In the genomic region with DNA sequence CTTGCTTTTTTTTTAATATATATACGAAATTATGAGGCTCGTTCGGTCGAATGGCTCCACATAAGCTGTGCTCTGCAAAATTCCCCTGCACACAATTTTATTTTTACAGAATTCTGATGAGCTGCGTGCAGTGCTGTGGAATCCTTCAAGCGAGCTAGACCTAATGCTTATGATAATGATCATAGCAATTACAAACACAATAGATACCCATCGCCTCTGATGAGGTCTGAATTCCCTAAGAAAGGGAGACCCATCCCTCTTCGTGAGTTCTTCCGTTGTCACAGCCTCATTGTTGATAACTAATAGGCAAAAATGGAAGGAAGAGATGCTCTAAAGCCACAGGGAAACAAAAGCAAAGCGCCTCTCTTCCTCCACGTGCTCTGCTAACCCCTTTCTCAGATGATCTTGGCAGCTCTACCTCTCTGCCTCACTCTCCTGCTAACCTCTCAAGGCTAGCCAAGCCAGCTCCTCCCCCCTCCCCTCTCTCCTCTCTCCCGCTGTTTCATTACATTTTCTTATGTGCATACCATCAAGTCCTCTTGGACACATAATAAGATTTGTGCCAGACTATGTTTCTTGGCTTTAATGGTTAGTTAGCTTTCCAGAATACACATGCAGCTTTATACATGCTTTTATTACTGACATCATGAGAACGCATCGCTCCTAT, we compare ENCODE assay signal across 8 mouse cellular contexts.
A peak's percentile ranks its signal among the peaks of the same experiment; 100 is the strongest.
DNase-seq lines count a peak whose midpoint lies in the region; ATAC-seq and TF ChIP-seq lines count a peak whose summit lies in the region.
"Had no signal": no experiment of that assay in that cellular context is flagged by ENCODE, and none has a peak within 500 bp of the region (broad histone marks: within the 10 kb centered on the region; RNA-seq: fewer than 3 reads in every experiment).

No protein-coding gene starts in this region.

- no peak for TF ChIP-seq CTCF in kidney, postnatal 0 days (IDR thresholded peaks at IDR 0.05; ENCODE audit: low read depth)
- TF ChIP-seq CTCF in hindbrain, postnatal 0 days (IDR thresholded peaks at IDR 0.05; ENCODE audit: low read depth): no peak

- DNase-seq in kidney, postnatal 0 days (ENCODE audit: low spot score): peak; percentile 66
- DNase-seq in kidney, adult 11 months: no peak
- DNase-seq in hindbrain, postnatal 0 days (ENCODE audit: low spot score): peak; percentile 39
- no peak for DNase-seq in adrenal gland, adult 2 months
- DNase-seq: gastrocnemius, adult 2 months had no signal

- H3K4me2 ChIP-seq in kidney, postnatal 0 days (ENCODE audit: low read length): peak overlapping the region; percentile 5; the same call in 1 of the 2 replicates
- H3K4me2 ChIP-seq in embryonic facial prominence, embryonic 15.5 days (replicated peaks): 0 out of 2 replicates have a peak overlapping the region, but pooled peaks have one; percentile 1
- peak overlapping the region; percentile 49 for H3K4me2 ChIP-seq in hindbrain, postnatal 0 days (ENCODE audit: low read depth, low read length)
- H3K4me2 ChIP-seq in neural tube, embryonic 15.5 days: peak overlapping the region; percentile 50

- 54% methylated on average over 14 of the region's 14 CpGs for WGBS in kidney, postnatal 0 days
- WGBS in embryonic facial prominence, embryonic 15.5 days: 44% methylated on average over 14 of the region's 14 CpGs
- WGBS in hindbrain, postnatal 0 days: 26% methylated on average over 14 of the region's 14 CpGs
- 19% methylated on average over 14 of the region's 14 CpGs for WGBS in neural tube, embryonic 15.5 days

- H3K27me3 ChIP-seq in kidney, postnatal 0 days (ENCODE audit: insufficient read depth, low read length): no peaks in the 10 kb centered on the region
- H3K27me3 ChIP-seq in embryonic facial prominence, embryonic 15.5 days: no peaks in the 10 kb centered on the region
- no peaks in the 10 kb centered on the region for H3K27me3 ChIP-seq in hindbrain, postnatal 0 days (ENCODE audit: insufficient read depth, low read length)
- H3K27me3 ChIP-seq in neural tube, embryonic 15.5 days (replicated peaks): no peaks in the 10 kb centered on the region

- H3K4me3 ChIP-seq in kidney, postnatal 0 days (replicated peaks; ENCODE audit: low read depth, low read length): no peak overlapping the region
- H3K4me3 ChIP-seq in embryonic facial prominence, embryonic 15.5 days (replicated peaks): no peak overlapping the region
- peak overlapping the region; percentile 4; the same call in 1 of the 2 replicates for H3K4me3 ChIP-seq in hindbrain, postnatal 0 days (ENCODE audit: low read length)
- H3K4me3 ChIP-seq in neural tube, embryonic 15.5 days (replicated peaks): peak overlapping the region; percentile 21
- H3K4me3 ChIP-seq: gastrocnemius, adult 2 months had no signal

- no peaks in the 10 kb centered on the region for H3K4me1 ChIP-seq in kidney, postnatal 0 days (replicated peaks; ENCODE audit: insufficient read depth, low read length)
- peaks cover 10% of the 10 kb centered on the region; the same call in 1 of the 2 replicates for H3K4me1 ChIP-seq in embryonic facial prominence, embryonic 15.5 days
- no peaks in the 10 kb centered on the region for H3K4me1 ChIP-seq in hindbrain, postnatal 0 days (ENCODE audit: insufficient read depth, low read length)
- peaks cover 19% of the 10 kb centered on the region for H3K4me1 ChIP-seq in neural tube, embryonic 15.5 days

- H3K36me3 ChIP-seq in kidney, postnatal 0 days (ENCODE audit: insufficient read depth, low read length): no peaks in the 10 kb centered on the region
- H3K36me3 ChIP-seq in embryonic facial prominence, embryonic 15.5 days: no peaks in the 10 kb centered on the region
- H3K36me3 ChIP-seq in hindbrain, postnatal 0 days (ENCODE audit: insufficient read depth, low read length): no peaks in the 10 kb centered on the region
- H3K36me3 ChIP-seq in neural tube, embryonic 15.5 days: no peaks in the 10 kb centered on the region

- ATAC-seq in kidney, postnatal 0 days (replicated peaks; ENCODE audit: low FRiP score, low read depth): no peak
- peak; percentile 63; the same call in 1 of the 2 replicates for ATAC-seq in embryonic facial prominence, embryonic 15.5 days (ENCODE audit: insufficient number of reproducible peaks, low FRiP score, low TSS enrichment, low read depth)
- ATAC-seq in hindbrain, postnatal 0 days: peak; percentile 70; the same call in 1 of the 2 replicates
- ATAC-seq in neural tube, embryonic 15.5 days (ENCODE audit: low FRiP score): peak; percentile 83
- no peak for ATAC-seq in erythroid progenitor cell, adult 5-6 weeks (replicated peaks; ENCODE audit: low FRiP score, poor library complexity, severe bottlenecking)

- H3K9me3 ChIP-seq in kidney, postnatal 0 days (replicated peaks; ENCODE audit: low read length): no peaks in the 10 kb centered on the region
- no peaks in the 10 kb centered on the region for H3K9me3 ChIP-seq in embryonic facial prominence, embryonic 15.5 days (replicated peaks)
- H3K9me3 ChIP-seq in hindbrain, postnatal 0 days (ENCODE audit: low read length): no peaks in the 10 kb centered on the region
- H3K9me3 ChIP-seq in neural tube, embryonic 15.5 days (replicated peaks): no peaks in the 10 kb centered on the region

- no peak overlapping the region for H3K9ac ChIP-seq in kidney, postnatal 0 days (ENCODE audit: low read depth, low read length)
- no peak overlapping the region for H3K9ac ChIP-seq in embryonic facial prominence, embryonic 15.5 days
- H3K9ac ChIP-seq in hindbrain, postnatal 0 days (replicated peaks; ENCODE audit: low read length): no peak overlapping the region
- H3K9ac ChIP-seq in neural tube, embryonic 15.5 days (replicated peaks): no peak overlapping the region

- H3K27ac ChIP-seq in kidney, postnatal 0 days: no peak overlapping the region
- H3K27ac ChIP-seq in embryonic facial prominence, embryonic 15.5 days (replicated peaks): no peak overlapping the region
- 0 out of 2 replicates have a peak overlapping the region, but pooled peaks have one; percentile 2 for H3K27ac ChIP-seq in hindbrain, postnatal 0 days
- H3K27ac ChIP-seq in neural tube, embryonic 15.5 days (replicated peaks): peak overlapping the region; percentile 60
- H3K27ac ChIP-seq: gastrocnemius, adult 2 months had no signal

Comparison
In these comparisons a context has a peak if more than half of its experiments do, and no peak if none do; other contexts are left out.
1. DNase-seq: peak in kidney, postnatal 0 days (single experiment) and hindbrain, postnatal 0 days (single experiment); none in kidney, adult 11 months (single experiment) and adrenal gland, adult 2 months (single experiment).
2. ATAC-seq: peak in embryonic facial prominence, embryonic 15.5 days (single experiment), hindbrain, postnatal 0 days (single experiment) and neural tube, embryonic 15.5 days (single experiment); none in kidney, postnatal 0 days (single experiment) and erythroid progenitor cell, adult 5-6 weeks (single experiment).
3. H3K27ac ChIP-seq: peak in hindbrain, postnatal 0 days (single experiment) and neural tube, embryonic 15.5 days (single experiment); none in kidney, postnatal 0 days (single experiment) and embryonic facial prominence, embryonic 15.5 days (single experiment).
4. H3K4me3 ChIP-seq: peak in hindbrain, postnatal 0 days (single experiment) and neural tube, embryonic 15.5 days (single experiment); none in kidney, postnatal 0 days (single experiment) and embryonic facial prominence, embryonic 15.5 days (single experiment).
5. Peak in every context shown above with its lines, with median percentiles within 50 percentile points of each other: H3K4me2 ChIP-seq.